ENCODE assay signal across 13 mouse cellular contexts in genomic region chr6:87615696-87616083, GRCm38 (mm10). TPM values are rescaled to one million over a fixed set of nuclear protein-coding genes. Genes with fewer than 3 reads are reported as not detected.
DNase-seq lines count a peak whose midpoint lies in the region; ATAC-seq lines count a peak whose summit lies in the region.
"Had no signal": no experiment of that assay in that cellular context is flagged by ENCODE, and none has a peak within 500 bp of the region (broad histone marks: within the 10 kb centered on the region; RNA-seq: fewer than 3 reads in every experiment).

No protein-coding gene starts in this region.

- H3K4me1 ChIP-seq in midbrain, embryonic 13.5 days (replicated peaks), result no peaks in the 10 kb centered on the region
- H3K4me1 ChIP-seq in midbrain, embryonic 11.5 days (ENCODE audit: control insufficient read depth, insufficient read depth, low read length), result no peaks in the 10 kb centered on the region
- H3K4me1 ChIP-seq in embryonic facial prominence, embryonic 11.5 days (ENCODE audit: control insufficient read depth, insufficient read depth, low read length), result no peaks in the 10 kb centered on the region
- H3K4me1 ChIP-seq: neural tube, embryonic 12.5 days had no signal

- H3K4me2 ChIP-seq in midbrain, embryonic 13.5 days (replicated peaks), result no peak overlapping the region
- no peak overlapping the region for H3K4me2 ChIP-seq in midbrain, embryonic 11.5 days
- H3K4me2 ChIP-seq in embryonic facial prominence, embryonic 11.5 days (ENCODE audit: low read depth, low read length), result no peak overlapping the region
- H3K4me2 ChIP-seq: liver, embryonic 15.5 days; neural tube, embryonic 12.5 days had no signal

- no peak overlapping the region for H3K9ac ChIP-seq in midbrain, embryonic 13.5 days (replicated peaks)
- no peak overlapping the region for H3K9ac ChIP-seq in midbrain, embryonic 11.5 days (ENCODE audit: low read length)
- no peak overlapping the region for H3K9ac ChIP-seq in embryonic facial prominence, embryonic 11.5 days (replicated peaks; ENCODE audit: low read length)
- H3K9ac ChIP-seq: liver, embryonic 15.5 days; neural tube, embryonic 12.5 days had no signal

- H3K9me3 ChIP-seq in midbrain, embryonic 13.5 days, result no peaks in the 10 kb centered on the region
- H3K9me3 ChIP-seq in midbrain, embryonic 11.5 days (ENCODE audit: control insufficient read depth, low read length), result no peaks in the 10 kb centered on the region
- no peaks in the 10 kb centered on the region for H3K9me3 ChIP-seq in embryonic facial prominence, embryonic 11.5 days (replicated peaks; ENCODE audit: control insufficient read depth, low read length)
- H3K9me3 ChIP-seq: G1E; liver, embryonic 15.5 days; neural tube, embryonic 12.5 days had no signal

- H3K27ac ChIP-seq in midbrain, embryonic 13.5 days, result no peak overlapping the region
- H3K27ac ChIP-seq in midbrain, embryonic 11.5 days (ENCODE audit: low read depth, low read length), result no peak overlapping the region
- no peak overlapping the region for H3K27ac ChIP-seq in embryonic facial prominence, embryonic 11.5 days (replicated peaks; ENCODE audit: low read depth, low read length)
- H3K27ac ChIP-seq: liver, embryonic 15.5 days; neural tube, embryonic 12.5 days had no signal

- 0 out of 2 replicates have a peak, but pooled peaks have one; percentile 27 for ATAC-seq in midbrain, embryonic 13.5 days
- no peak for ATAC-seq in midbrain, embryonic 11.5 days (ENCODE audit: low FRiP score)
- ATAC-seq in embryonic facial prominence, embryonic 11.5 days (replicated peaks; ENCODE audit: insufficient number of reproducible peaks, low FRiP score, low TSS enrichment, low read depth), result no peak
- no peak for ATAC-seq in megakaryocyte progenitor cell, adult 5-6 weeks (replicated peaks; ENCODE audit: poor library complexity)

- no peaks in the 10 kb centered on the region for H3K27me3 ChIP-seq in midbrain, embryonic 13.5 days
- no peaks in the 10 kb centered on the region for H3K27me3 ChIP-seq in midbrain, embryonic 11.5 days (ENCODE audit: control insufficient read depth, insufficient read depth, low read length)
- H3K27me3 ChIP-seq in embryonic facial prominence, embryonic 11.5 days (ENCODE audit: control insufficient read depth, insufficient read depth, low read length), result no peaks in the 10 kb centered on the region
- H3K27me3 ChIP-seq: neural tube, embryonic 12.5 days had no signal

- no peaks in the 10 kb centered on the region for H3K36me3 ChIP-seq in midbrain, embryonic 13.5 days
- H3K36me3 ChIP-seq in midbrain, embryonic 11.5 days (ENCODE audit: control insufficient read depth, insufficient read depth, low read length), result no peaks in the 10 kb centered on the region
- H3K36me3 ChIP-seq in embryonic facial prominence, embryonic 11.5 days (replicated peaks; ENCODE audit: control insufficient read depth, insufficient read depth, low read depth, low read length), result no peaks in the 10 kb centered on the region
- H3K36me3 ChIP-seq: G1E; liver, embryonic 15.5 days; neural tube, embryonic 12.5 days had no signal

- no peak for DNase-seq in midbrain, embryonic 11.5 days (ENCODE audit: low spot score, missing footprints)
- peak; percentile 95 for DNase-seq in MN1 (ENCODE audit: low spot score)
- peak; percentile 38 for DNase-seq in embryonic facial prominence, embryonic 11.5 days (ENCODE audit: low spot score)
- peak; percentile 61 for DNase-seq in retina, postnatal 7 days (ENCODE audit: low read depth, low spot score)
- no peak for DNase-seq in lung, postnatal 25 days (ENCODE audit: low spot score)
- DNase-seq: adrenal gland, postnatal 10 days; kidney, adult 8-10 months had no signal

- WGBS in midbrain, embryonic 13.5 days, result 91% methylated on average over 14 of the region's 14 CpGs
- 87% methylated on average over 14 of the region's 14 CpGs for WGBS in midbrain, embryonic 11.5 days
- 83% methylated on average over 14 of the region's 14 CpGs for WGBS in embryonic facial prominence, embryonic 11.5 days

- no peak overlapping the region for H3K4me3 ChIP-seq in midbrain, embryonic 13.5 days (replicated peaks)
- no peak overlapping the region for H3K4me3 ChIP-seq in midbrain, embryonic 11.5 days (ENCODE audit: low read depth, low read length)
- no peak overlapping the region for H3K4me3 ChIP-seq in embryonic facial prominence, embryonic 11.5 days (ENCODE audit: low read depth, low read length)
- H3K4me3 ChIP-seq: liver, embryonic 15.5 days; megakaryocyte, embryonic 14.5 days; neural tube, embryonic 12.5 days had no signal

RNA-seq across cellular contexts. Expression of gene Prokr1, which starts 25.1 kb away (rescaled TPM):
- polyA plus RNA-seq in midbrain, embryonic 13.5 days (2015; fragmentation: Nextera tagmentation; extraction: Ambion mirVana), result 2.1 and 2.5 TPM in 2 replicates
- 3.1 and 3.5 TPM in 2 replicates for polyA plus RNA-seq in midbrain, embryonic 11.5 days (2014; fragmentation: Nextera tagmentation; extraction: Ambion mirVana)
- 1.2 and 2.1 TPM in 2 replicates for polyA plus RNA-seq in embryonic facial prominence, embryonic 11.5 days (2014; fragmentation: Nextera tagmentation; extraction: Ambion mirVana)
- total RNA-seq in megakaryocyte progenitor cell, adult 5-6 weeks (2015), result 0.34 and 0.37 TPM in 2 replicates
- total RNA-seq in megakaryocyte progenitor cell, adult 5-6 weeks (2017), result 0.17 and 0.24 TPM in 2 replicates

RNA-seq across cellular contexts. Expression of gene Aplf, which starts 56.3 kb away (rescaled TPM):
- polyA plus RNA-seq in midbrain, embryonic 13.5 days (2015; fragmentation: Nextera tagmentation; extraction: Ambion mirVana), result 8.9 and 10.7 TPM in 2 replicates
- 14.8 and 15.9 TPM in 2 replicates for polyA plus RNA-seq in midbrain, embryonic 11.5 days (2014; fragmentation: Nextera tagmentation; extraction: Ambion mirVana)
- polyA plus RNA-seq in embryonic facial prominence, embryonic 11.5 days (2014; fragmentation: Nextera tagmentation; extraction: Ambion mirVana), result 15.4 and 20.3 TPM in 2 replicates
- 12.4 and 17.0 TPM in 2 replicates for total RNA-seq in megakaryocyte progenitor cell, adult 5-6 weeks (2015)
- total RNA-seq in megakaryocyte progenitor cell, adult 5-6 weeks (2017), result 24.1 and 25.7 TPM in 2 replicates

Comparison
In these comparisons a context has a peak if more than half of its experiments do, and no peak if none do; other contexts are left out.
1. DNase-seq: peak in MN1 (single experiment), embryonic facial prominence, embryonic 11.5 days (single experiment) and retina, postnatal 7 days (single experiment); none in midbrain, embryonic 11.5 days (single experiment) and lung, postnatal 25 days (single experiment).